Mouse (Mus musculus) left cerebral cortex, postnatal 10 days (tissue): Measurements from ENCODE around the gene Acsf2. TPM values are rescaled to one million over a fixed set of nuclear protein-coding genes. Genes with fewer than 3 reads are reported as not detected.
"Not testable (repeated sequence)": the region's sequence is repeated elsewhere in the genome, so short reads cannot be mapped to it uniquely, and the experiment has no call there.

Experiments
- DNase-seq, 2 experiments: peaks; one replicate each; pipeline ENCODE4 v3.0.0; 2021 to 2022; ENCODE audit warnings: low spot score in 2 of 2, mixed read lengths in 1 of 2; ENCODE audit errors: extremely low spot score in 1 of 2
- intact Hi-C: fragments of 180-260 bp; cut with DNase I; formaldehyde crosslinking; loops from one replicate; pipeline ENCODE4 v1.15.1; 2025
- total RNA-seq, 2 experiments: library from RNA; stranded (reverse); gene quantifications; 2 replicates each; pipeline ENCODE4 v1.2.3; 2021

The Acsf2 gene
- 10 to 100 TPM; 13.8 to 16.3 TPM for total RNA-seq

- DNase-seq: peak; percentile 17 to 91
- intact Hi-C loops: no loop called here
Observed at GRCm38 (mm10) chr11:94601321-94602281, at the start of gene Acsf2. TSS of gene Acsf2 (minus strand) at chr11:94601871.

GRCm38 (mm10) chr11:94651241-94651640, 49.6 kb upstream of the Acsf2 start:
- DNase-seq, intact Hi-C loops: not testable (repeated sequence)

DNA sequence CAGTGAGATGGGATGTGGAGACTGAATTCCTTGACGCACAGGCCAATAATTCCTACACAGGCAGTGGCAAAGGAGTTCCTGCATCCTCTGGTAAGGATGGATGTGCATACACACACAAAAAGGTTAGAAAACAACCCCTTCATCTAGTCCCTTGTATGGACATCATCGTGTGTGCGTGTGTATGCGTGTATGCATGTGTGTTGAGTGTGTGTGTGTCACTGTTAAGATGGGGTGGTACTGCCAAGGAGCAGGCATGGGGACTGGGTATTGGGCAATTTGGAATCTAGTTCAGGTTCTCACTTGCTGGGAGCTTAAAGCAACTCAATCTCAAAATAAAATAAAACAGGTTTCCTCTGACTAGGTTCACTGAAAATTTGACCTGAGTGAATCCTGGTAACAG, 44.8 kb upstream of the Acsf2 start:
- DNase-seq: no peak
- intact Hi-C loops: no loop called here

DNA sequence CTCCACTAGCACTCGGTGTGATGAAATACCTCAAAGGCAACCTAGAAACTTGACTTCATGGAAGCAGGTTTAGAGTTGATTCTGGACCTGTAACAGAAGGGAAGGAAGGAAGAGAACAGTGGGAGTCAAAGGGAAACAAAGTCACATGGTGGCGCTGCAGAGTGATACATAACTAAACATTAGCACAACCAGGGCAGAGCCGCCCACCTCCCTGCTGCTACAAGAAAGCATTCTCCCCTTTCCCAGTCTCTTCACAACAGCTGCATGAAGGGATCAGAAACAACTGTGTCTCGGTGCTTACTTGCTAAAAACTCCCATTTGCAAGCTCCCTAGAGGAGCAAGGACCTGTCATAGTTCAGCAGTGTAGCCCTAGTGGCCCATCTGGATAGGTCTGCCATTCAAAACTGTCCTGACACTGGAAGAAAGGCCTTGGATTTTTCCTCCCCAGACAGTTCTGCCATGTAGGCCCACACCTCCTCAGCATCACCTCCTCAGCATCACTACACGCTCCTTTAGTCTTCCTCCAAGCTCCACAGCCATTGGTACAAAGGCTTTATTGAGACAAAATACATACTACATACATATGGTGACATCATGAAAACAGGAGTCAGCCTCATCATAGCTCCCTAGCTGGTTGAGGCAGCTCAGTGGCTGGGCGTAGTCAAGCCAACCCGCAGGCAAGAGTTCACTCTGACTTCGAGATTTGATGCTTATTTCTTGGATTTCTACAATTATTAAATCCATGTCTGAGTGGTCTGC, 43.0 kb upstream of the Acsf2 start:
- intact Hi-C loops: no loop called here
- no peak for DNase-seq

DNA sequence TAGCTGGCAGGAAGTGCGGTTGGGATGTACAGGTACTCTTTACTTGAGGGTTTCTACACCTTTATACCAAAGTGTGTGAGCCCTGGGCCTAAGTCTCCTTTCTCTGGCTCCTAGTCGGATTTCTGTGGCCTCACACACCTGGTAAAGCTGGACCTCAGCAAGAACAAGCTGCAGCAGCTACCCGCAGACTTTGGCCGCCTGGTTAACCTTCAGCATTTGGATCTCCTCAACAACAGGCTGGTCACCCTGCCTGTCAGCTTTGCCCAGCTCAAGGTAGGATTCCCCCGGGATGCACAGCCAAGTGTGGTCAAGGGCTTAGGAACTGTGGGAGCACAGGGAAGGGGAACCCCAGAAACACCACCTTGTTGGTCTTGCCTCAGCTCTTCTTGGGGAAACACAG, 32.8 kb upstream of the Acsf2 start:
- no peak for DNase-seq
- intact Hi-C loops: no loop called here

GRCm38 (mm10) chr11:94632988-94633387, 31.3 kb upstream of the Acsf2 start:
- no peak for DNase-seq
- intact Hi-C loops: no loop called here

- DNase-seq: no peak
Observed at GRCm38 (mm10) chr11:94631969-94632368, 30.3 kb upstream of the Acsf2 start.

GRCm38 (mm10) chr11:94630199-94631011, 28.7 kb upstream of the Acsf2 start:
- intact Hi-C loops: no loop called here
- peak; percentile 13 to 57 for DNase-seq

More at GRCm38 (mm10) chr11:94631969-94632368, 30.3 kb upstream of the Acsf2 start:
- intact Hi-C loops: no loop called here

DNA sequence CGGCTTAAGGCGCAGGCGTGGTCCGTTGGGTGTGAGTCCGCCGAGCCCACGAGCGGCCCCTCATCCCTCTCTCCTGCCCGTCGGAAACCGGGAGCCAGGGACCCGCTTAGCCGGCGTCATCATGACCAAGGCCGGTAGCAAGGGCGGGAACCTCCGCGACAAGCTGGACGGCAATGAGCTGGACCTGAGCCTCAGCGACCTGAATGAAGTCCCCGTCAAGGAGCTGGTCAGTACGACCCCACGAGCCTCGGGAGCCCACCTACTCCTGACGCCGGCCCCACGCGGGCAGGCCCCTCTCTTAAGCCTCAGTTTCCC, 28.2 kb upstream of the Acsf2 start:
- intact Hi-C loops: no loop called here
- no peak for DNase-seq

DNA sequence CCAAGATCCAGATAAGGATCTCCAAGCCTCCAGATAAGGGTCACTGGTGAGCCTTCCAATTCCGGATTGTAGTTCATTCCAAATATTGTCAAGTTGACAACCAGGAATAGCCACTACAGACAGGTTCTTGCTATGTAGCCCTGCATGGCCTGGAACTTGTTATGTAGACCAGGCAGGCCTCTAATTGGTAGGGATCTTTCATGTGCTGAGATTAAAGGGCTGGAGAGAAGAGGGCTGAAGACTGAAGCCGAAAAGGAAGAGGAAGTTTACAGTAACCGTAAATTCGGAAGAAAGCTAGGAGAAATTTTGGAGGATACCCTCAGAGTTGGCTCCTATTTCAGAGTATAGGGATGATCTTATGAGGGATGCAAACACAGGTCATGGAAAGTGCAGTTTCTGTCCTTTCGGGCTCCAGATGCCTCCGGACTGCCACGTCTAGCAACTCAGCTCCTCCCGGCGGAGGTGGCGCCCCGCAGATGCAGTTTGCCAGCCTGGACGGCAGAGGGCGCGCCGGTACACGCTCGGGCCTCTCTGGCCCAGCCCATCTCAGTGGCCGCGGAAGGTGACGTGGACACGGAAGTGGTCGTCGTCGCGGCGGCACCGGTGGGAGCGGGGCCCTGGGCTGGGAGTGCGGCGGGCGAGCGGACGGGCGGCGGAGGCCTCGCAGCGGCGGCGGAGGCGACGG, 27.7 kb upstream of the Acsf2 start, which contains the start of gene Lrrc59:
TSS of gene Lrrc59 (plus strand) at position 569 of the 685 bp plus-strand sequence.
- intact Hi-C loops: no loop called here
- peak; percentile 92 to 96 for DNase-seq

DNA sequence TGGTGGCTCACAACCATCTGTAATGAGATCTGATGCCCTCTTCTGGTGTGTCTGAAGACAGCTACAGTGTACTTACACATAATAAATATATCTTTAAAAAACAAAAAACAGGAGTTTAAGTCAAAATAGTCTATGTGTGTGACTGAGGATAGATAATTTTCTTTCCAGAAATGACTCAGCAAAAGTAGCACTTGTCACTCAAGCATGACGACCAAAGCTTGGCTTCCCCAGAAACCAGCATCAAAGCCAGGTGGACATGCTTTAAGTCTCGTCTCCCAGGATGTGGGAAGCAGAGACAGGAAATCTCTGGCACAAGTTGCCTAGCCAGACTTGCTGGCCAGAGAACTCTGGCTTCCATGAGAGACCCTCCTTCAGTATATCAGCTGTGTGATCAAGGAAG, 20.5 kb upstream of the Acsf2 start:
- intact Hi-C loops: no loop called here
- no peak for DNase-seq

- intact Hi-C loops: no loop called here
- DNase-seq: no peak
Observed at GRCm38 (mm10) chr11:94621458-94621852, 19.8 kb upstream of the Acsf2 start.

DNA sequence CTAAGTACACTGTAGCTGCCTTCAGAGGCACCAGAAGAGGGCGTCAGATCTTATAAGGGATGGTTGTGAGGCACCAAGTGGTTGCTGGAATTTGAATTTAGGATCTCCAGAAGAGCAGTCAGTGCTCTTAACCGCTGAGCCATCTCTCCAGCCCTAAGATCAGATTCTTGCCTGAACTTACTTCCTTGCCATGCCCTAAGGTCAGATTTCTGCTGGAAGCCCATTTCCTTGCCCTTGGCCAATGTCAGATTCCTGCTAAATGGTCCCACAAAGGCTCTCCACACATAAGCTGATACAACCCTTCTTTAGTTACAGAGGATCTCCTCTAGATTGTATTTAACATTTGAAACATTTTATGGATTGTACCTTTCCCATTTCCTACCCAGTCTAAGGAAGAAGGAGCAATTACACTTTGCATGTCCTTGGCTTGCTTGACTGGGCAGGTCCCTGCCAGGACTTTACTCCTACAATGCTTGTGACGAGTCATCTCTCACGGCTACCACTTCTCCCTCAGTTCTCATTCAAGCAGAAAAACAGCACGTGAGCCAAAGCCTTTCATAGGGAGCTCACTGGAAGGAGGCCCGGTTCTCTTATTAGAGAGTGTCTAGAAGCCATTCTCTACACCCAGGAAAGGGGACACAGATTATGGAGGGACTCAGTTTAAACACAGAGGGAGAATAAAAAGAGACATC, 19.2 kb upstream of the Acsf2 start:
- intact Hi-C loops: no loop called here
- no peak for DNase-seq

GRCm38 (mm10) chr11:94617646-94618045, 16.0 kb upstream of the Acsf2 start:
- intact Hi-C loops: no loop called here
- DNase-seq: no peak

GRCm38 (mm10) chr11:94615494-94615893, 13.8 kb upstream of the Acsf2 start:
- no peak for DNase-seq
- intact Hi-C loops: no loop called here

DNA sequence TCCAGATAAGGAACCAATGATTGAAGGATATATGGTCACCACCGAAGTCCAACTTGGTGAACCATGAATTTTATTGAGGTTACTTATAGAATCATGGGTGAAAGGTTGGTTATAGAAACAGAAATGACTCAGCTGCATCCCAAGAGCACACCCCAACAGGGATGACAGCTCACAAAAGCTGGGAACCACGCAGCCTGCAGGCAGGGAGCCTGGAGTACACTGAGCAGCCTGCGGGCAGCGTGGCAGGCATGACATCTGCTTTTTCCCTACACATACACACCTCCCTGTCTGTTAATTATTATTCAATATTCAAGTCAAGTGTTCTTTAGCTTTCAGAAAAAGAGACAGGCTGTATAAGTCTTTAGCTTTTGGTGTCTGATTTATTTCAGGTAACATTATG, 12.9 kb upstream of the Acsf2 start:
- intact Hi-C loops: no loop called here
- no peak for DNase-seq

DNA sequence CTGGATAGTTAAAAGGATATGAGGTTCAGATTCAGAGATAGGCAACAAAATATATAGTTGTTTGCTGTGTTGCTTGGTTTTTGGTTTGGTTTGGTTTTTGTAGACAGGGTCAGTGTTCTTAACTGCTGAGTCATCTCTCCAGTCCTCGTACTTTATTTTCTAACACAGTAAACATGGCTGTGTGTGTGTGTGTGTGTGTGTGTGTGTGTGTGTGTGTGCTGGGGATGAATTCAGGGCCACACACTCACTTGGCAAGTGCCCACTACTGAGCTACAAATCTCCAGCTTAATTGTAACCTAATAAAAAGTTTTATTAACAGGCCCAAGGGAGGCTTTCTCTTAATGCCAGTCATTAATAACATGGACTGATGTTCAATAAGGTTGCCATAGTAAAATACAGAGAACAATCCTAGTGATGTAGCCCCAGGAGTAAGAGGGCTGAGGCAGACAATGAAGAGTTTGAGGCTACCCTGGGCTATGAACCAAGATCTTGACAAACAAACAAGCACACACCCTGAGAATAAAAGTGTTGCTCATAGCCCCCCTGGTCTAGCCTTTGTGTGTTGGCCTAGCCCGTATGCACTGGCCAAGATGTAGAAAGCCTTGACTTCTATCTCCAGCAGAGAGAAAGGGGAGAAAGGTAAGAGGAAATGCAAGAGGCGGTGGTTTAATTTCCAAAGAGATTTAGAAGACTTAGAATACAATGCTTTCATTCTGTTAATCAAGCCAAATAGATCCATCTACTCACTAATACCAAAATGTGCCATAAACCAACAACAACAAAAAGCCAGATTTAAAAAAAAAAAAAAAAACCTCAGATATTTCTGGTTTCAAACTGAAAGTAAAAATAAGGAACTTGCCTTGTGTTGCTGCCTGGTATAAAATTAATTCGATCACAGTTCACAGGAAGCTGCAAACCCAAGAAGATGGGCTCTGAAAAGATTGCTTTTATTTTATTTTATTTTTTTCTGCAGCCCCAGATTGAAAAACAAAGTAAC, 9.4 kb upstream of the Acsf2 start:
- intact Hi-C loops: no loop called here
- DNase-seq: no peak
